Mouse (Mus musculus) thymus, adult 2 months (tissue): Measurements from ENCODE around the gene Fgf18. TPM values are rescaled to one million over a fixed set of nuclear protein-coding genes. Genes with fewer than 3 reads are reported as not detected.

Experiments used
- DNase-seq: peaks from one replicate; pipeline ENCODE4 v3.0.0; 2021
- H3K27ac ChIP-seq: fragments of 200-500 bp; 2 replicates; pipeline ENCODE4 v1.5.1; 2012; ENCODE audit warnings: low read length, control low read depth; ENCODE audit not compliant: control insufficient read depth, insufficient read depth
- H3K27me3 ChIP-seq: fragments of 200-500 bp; 2 replicates; pipeline ENCODE4 v1.6.1; 2012; ENCODE audit warnings: mild to moderate bottlenecking, low read length, moderate library complexity, mixed read lengths; ENCODE audit not compliant: control insufficient read depth, insufficient read depth
- H3K36me3 ChIP-seq: fragments of 200-500 bp; 2 replicates; pipeline ENCODE4 v1.6.1; 2012; ENCODE audit warnings: mild to moderate bottlenecking, low read length, moderate library complexity; ENCODE audit not compliant: control insufficient read depth, insufficient read depth
- H3K4me1 ChIP-seq: fragments of 200-500 bp; replicated peaks from 2 replicates; pipeline ENCODE4 v1.6.1; 2012; ENCODE audit warnings: low read length; ENCODE audit not compliant: control insufficient read depth, insufficient read depth
- H3K4me3 ChIP-seq: fragments of 200-500 bp; 2 replicates; pipeline ENCODE4 v1.5.1; 2012; ENCODE audit warnings: mild to moderate bottlenecking, low read length, control low read depth, moderate library complexity; ENCODE audit not compliant: control insufficient read depth, insufficient read depth
- CTCF ChIP-seq: fragments of 200-500 bp; IDR thresholded peaks from 2 replicates; pipeline ENCODE4 v1.5.1; 2012; ENCODE audit warnings: mild to moderate bottlenecking, control low read depth, low read length, moderate library complexity, borderline replicate concordance; ENCODE audit not compliant: control insufficient read depth, poor library complexity, insufficient read depth; ENCODE audit errors: extremely low read depth
- POLR2A ChIP-seq: fragments of 200-500 bp; IDR thresholded peaks from 2 replicates; pipeline ENCODE4 v1.6.1; 2012; ENCODE audit warnings: mild to moderate bottlenecking, low read length, control low read depth, moderate library complexity; ENCODE audit not compliant: control insufficient read depth, poor library complexity, insufficient read depth; ENCODE audit errors: extremely low read depth
- WGBS: fragments of 180-500 bp; shearing (Covaris S2); methylation state at CpG from one replicate; pipeline ENCODE4 v1.1.7; 2018; 5-methylcytosine and 5-hydroxymethylcytosine counted together
- polyA plus RNA-seq: library from polyadenylated mRNA; depleted of rRNA; stranded (reverse); fragments of >200 nt; gene quantifications from 2 replicates; pipeline ENCODE4 v1.2.3, GENCODE M21; 2012

Fgf18 gene
- polyA plus RNA-seq, 1 experiment = 0.15 TPM

DNA sequence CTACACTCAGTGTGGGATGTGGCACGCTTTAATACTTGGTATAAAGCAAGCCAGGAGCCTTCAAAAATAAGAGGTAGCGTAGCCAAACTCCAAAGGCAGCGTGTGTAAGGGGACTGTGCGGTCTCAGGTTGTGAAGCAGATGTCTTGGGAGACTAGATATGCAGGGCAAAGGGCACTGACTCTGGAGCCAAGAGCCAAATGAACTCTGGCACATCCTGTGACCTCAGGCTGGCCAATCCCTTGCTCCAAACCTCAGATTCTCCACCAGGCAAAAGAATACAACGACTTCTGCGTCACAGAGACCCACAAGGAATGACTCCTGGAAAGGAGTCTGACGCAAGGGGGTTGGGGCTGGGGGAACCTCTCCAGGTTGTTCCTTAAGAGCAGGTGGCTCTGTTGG, 28.1 kb downstream of the Fgf18 start:
- DNase-seq = no peak
- no peak overlapping the region for H3K27ac ChIP-seq
- H3K27me3 ChIP-seq = peaks cover 8% of the 10 kb centered on the region
- H3K4me3 ChIP-seq = no peak overlapping the region
- 85% methylated on average over 7 of the region's 7 CpGs for WGBS
- H3K36me3 ChIP-seq = no peaks in the 10 kb centered on the region
- no peaks in the 10 kb centered on the region for H3K4me1 ChIP-seq
- TF ChIP-seq POLR2A = no peak

DNA sequence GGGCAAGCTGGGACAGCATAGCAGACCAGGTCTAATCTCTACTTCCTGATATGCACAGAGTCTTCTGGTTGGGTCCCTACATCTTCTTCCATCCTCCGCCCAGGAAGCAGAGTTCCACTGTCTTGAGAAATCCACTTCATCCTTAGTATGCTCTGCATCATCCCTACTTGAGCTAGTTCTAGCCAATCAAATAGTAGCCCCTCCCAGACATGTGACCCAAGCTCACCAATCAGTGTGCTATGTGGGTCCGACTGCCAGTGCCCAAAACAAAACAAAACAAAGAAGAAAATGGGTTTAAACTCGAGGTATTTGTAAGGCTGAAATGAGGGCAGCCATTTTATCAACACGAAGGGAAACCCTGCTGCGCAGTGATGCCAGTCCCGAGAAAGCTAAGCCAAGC, 28.7 kb downstream of the Fgf18 start:
- Histone ChIP-seq H3K27me3 (peaks cover 8% of the 10 kb centered on the region), H3K4me3 (no peak overlapping the region), H3K4me1 (no peaks in the 10 kb centered on the region), H3K36me3 (no peaks in the 10 kb centered on the region), H3K27ac (no peak overlapping the region)
- TF ChIP-seq CTCF = no peak
- no peak for TF ChIP-seq POLR2A
- no peak for DNase-seq
- 80% methylated on average over 6 of the region's 6 CpGs for WGBS

DNA sequence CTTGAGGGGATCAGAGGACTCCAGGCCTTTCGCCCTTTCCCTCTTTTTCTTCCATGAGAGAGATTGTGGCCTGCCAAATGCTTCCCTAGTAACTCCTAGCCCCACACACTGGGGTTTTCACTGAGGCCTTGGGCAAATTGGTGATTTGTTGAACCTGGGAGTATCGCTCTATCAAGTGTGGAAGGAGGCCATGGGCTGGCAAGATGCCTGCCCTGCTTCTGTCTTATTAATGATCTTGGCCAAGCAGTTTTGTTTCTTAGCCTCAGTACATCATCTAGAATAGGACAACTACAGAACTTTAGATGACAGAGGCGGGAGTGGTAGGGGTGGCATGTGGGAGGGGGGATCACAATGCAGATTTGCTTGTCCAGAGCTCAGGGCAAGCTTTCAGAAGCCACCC, 31.4 kb downstream of the Fgf18 start:
- H3K27me3 ChIP-seq = no peaks in the 10 kb centered on the region
- H3K27ac ChIP-seq = no peak overlapping the region
- H3K4me3 ChIP-seq = no peak overlapping the region
- DNase-seq = no peak
- no peak for TF ChIP-seq CTCF
- no peak for TF ChIP-seq POLR2A
- H3K4me1 ChIP-seq = no peaks in the 10 kb centered on the region
- 91% methylated on average over 3 of the region's 3 CpGs for WGBS
- no peaks in the 10 kb centered on the region for H3K36me3 ChIP-seq

DNA sequence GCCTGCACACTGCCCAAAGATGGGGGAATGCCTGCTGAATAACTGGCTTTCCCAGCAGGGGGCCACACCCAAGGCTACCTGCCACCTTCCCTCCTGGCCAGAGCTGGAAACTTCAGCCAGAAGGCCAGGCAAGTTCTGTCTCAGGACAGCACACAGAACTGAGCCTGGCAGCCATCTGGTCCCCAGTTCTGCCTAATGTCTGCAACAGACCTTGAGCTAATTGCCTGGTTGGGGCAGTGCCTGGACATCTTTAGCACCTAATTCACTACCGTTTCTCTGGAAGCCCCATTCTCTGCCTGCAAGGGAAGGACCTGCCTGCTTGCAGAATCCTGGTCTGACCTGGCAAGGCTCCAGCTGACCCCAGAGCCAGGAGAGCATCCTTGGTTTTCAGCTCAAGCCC, 34.8 kb downstream of the Fgf18 start:
- Histone ChIP-seq H3K36me3 (no peaks in the 10 kb centered on the region), H3K27me3 (no peaks in the 10 kb centered on the region), H3K4me1 (no peaks in the 10 kb centered on the region), H3K4me3 (no peak overlapping the region), H3K27ac (no peak overlapping the region)
- 24% methylated on average over 1 of the region's 1 CpGs for WGBS
- DNase-seq = no peak
- TF ChIP-seq POLR2A (no peak), CTCF (no peak)

DNA sequence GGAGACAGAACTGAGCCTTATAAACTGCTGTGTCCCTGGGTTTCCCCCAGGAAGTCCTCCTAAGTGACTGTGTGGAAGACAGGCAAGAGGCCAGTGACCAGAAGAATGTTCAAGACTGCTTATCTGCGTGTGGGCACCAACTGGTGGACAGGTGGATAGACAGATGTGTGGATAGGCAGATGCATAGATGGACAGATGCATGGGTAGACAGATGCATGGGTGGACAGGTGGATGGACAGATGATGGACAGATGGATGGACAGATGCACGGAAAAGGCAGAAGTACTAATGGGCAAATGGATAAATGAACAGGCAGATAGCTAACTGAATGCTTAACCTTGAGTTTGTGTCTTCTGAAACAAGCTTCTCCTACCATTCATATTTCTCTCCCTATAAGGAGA, 37.1 kb downstream of the Fgf18 start:
- Histone ChIP-seq H3K4me1 (no peaks in the 10 kb centered on the region), H3K27me3 (no peaks in the 10 kb centered on the region), H3K4me3 (no peak overlapping the region), H3K27ac (no peak overlapping the region), H3K36me3 (no peaks in the 10 kb centered on the region)
- TF ChIP-seq POLR2A (no peak), CTCF (no peak)
- 78% methylated on average over 2 of the region's 2 CpGs for WGBS
- no peak for DNase-seq

DNA sequence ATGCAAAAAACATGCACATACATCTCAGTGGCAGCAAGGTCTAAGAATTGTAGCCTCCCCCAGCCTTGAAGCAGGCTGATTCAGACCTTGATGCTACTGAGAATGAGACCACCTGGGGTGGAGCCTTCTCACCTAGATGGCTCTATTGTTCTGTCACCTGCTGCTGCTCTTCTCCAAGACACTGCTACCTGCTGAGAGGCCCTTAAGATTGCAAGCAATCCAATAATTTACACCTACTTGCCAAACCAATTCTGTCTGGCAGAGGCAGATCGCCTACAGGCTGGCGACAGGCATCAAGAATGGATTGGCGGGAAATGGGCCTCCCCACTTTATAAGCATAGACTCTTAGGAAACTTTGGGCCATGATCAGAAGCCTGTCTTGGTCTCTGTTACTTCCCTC, 39.7 kb downstream of the Fgf18 start:
- DNase-seq = no peak
- TF ChIP-seq POLR2A = no peak
- no peak for TF ChIP-seq CTCF
- no peaks in the 10 kb centered on the region for H3K27me3 ChIP-seq
- no peaks in the 10 kb centered on the region for H3K36me3 ChIP-seq
- H3K4me3 ChIP-seq = no peak overlapping the region
- 98% methylated on average over 3 of the region's 3 CpGs for WGBS
- H3K27ac ChIP-seq = no peak overlapping the region
- no peaks in the 10 kb centered on the region for H3K4me1 ChIP-seq

DNA sequence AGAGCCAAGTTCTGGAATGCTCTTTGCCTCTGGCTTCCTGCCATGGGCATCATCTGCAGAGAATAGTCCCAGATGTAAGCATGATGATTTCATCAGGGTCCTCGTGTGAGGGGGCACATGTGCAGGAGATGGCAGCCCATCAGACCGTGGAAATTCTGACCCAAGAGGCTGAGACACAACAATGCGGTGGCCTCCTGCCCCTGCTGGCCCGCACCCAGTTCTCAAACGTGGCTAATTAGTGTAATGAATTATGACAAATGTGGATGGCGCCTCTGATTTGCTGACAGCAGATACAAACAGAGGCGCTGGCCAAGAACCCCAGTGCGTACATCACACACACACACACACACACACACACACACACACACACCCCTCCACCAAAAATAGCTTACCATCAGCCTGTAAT, 42.3 kb downstream of the Fgf18 start:
- TF ChIP-seq POLR2A (no peak), CTCF (no peak)
- DNase-seq = no peak
- H3K4me1 ChIP-seq = no peaks in the 10 kb centered on the region
- H3K27me3 ChIP-seq = no peaks in the 10 kb centered on the region
- WGBS = 92% methylated on average over 8 of the region's 8 CpGs
- H3K4me3 ChIP-seq = no peak overlapping the region
- no peaks in the 10 kb centered on the region for H3K36me3 ChIP-seq
- no peak overlapping the region for H3K27ac ChIP-seq
